In genomic region chr5:103972801-103973200, GRCm38 (mm10) we compare ENCODE assay signal across 14 mouse cellular contexts. TPM values are rescaled to one million over a fixed set of nuclear protein-coding genes. Genes with fewer than 3 reads are reported as not detected.
DNase-seq lines count a peak whose midpoint lies in the region; ATAC-seq and TF ChIP-seq lines count a peak whose summit lies in the region.
"Had no signal": no experiment of that assay in that cellular context is flagged by ENCODE, and none has a peak within 500 bp of the region (broad histone marks: within the 10 kb centered on the region; RNA-seq: fewer than 3 reads in every experiment).

No protein-coding gene starts in this region.

- H3K4me1 ChIP-seq in kidney, postnatal 0 days (replicated peaks; ENCODE audit: insufficient read depth, low read length) = no peaks in the 10 kb centered on the region
- peaks cover 2% of the 10 kb centered on the region; the same call in 1 of the 2 replicates for H3K4me1 ChIP-seq in bone marrow, adult 2 months (ENCODE audit: control insufficient read depth, insufficient read depth, low read length)
- H3K4me1 ChIP-seq in heart, embryonic 15.5 days (replicated peaks) = peaks cover 3% of the 10 kb centered on the region
- H3K4me1 ChIP-seq: forebrain, embryonic 13.5 days; hindbrain, embryonic 15.5 days; midbrain, embryonic 10.5 days; neural tube, embryonic 15.5 days had no signal

- TF ChIP-seq POLR2A in bone marrow, adult 2 months (IDR thresholded peaks at IDR 0.05; ENCODE audit: borderline replicate concordance, control insufficient read depth, low read depth, low read length) = no peak

- no peaks in the 10 kb centered on the region for H3K27me3 ChIP-seq in kidney, postnatal 0 days (ENCODE audit: insufficient read depth, low read length)
- no peaks in the 10 kb centered on the region for H3K27me3 ChIP-seq in heart, embryonic 15.5 days
- H3K27me3 ChIP-seq: forebrain, embryonic 13.5 days; hindbrain, embryonic 15.5 days; neural tube, embryonic 15.5 days had no signal

- DNase-seq in kidney, postnatal 0 days (ENCODE audit: low spot score) = no peak
- no peak for DNase-seq in kidney, postnatal 14 days
- DNase-seq in left cerebral cortex, adult 2 months (ENCODE audit: extremely low spot score in 1 of 2, low spot score in 2 of 2) = no peak
- no peak for DNase-seq in cerebellum, adult 11-12 months
- no peak for DNase-seq in adrenal gland, postnatal 14 days
- DNase-seq: adrenal gland, postnatal 25 days; cerebellum, postnatal 36 days had no signal

- WGBS in kidney, postnatal 0 days = 61% methylated on average over 13 of the region's 13 CpGs
- WGBS in bone marrow, adult 2 months = 9% methylated on average over 13 of the region's 13 CpGs
- 56% methylated on average over 13 of the region's 13 CpGs for WGBS in heart, embryonic 15.5 days

- no peak overlapping the region for H3K9ac ChIP-seq in kidney, postnatal 0 days (ENCODE audit: low read depth, low read length)
- H3K9ac ChIP-seq in heart, embryonic 15.5 days = no peak overlapping the region
- H3K9ac ChIP-seq: forebrain, embryonic 13.5 days; hindbrain, embryonic 15.5 days; neural tube, embryonic 15.5 days had no signal

- no peak for ATAC-seq in kidney, postnatal 0 days (replicated peaks; ENCODE audit: low FRiP score, low read depth)
- no peak for ATAC-seq in heart, embryonic 15.5 days (replicated peaks; ENCODE audit: insufficient number of reproducible peaks, insufficient read depth, low FRiP score, low read depth)
- peak; percentile 35 for ATAC-seq in megakaryocyte progenitor cell, adult 5-6 weeks (replicated peaks; ENCODE audit: poor library complexity)
- ATAC-seq: forebrain, embryonic 13.5 days had no signal

- H3K4me2 ChIP-seq in kidney, postnatal 0 days (ENCODE audit: low read length) = peak overlapping the region; percentile 47
- peak overlapping the region; percentile 54 for H3K4me2 ChIP-seq in heart, embryonic 15.5 days
- H3K4me2 ChIP-seq: forebrain, embryonic 13.5 days; hindbrain, embryonic 15.5 days had no signal

- no peak overlapping the region for H3K27ac ChIP-seq in kidney, postnatal 0 days
- no peak overlapping the region for H3K27ac ChIP-seq in bone marrow, adult 2 months (ENCODE audit: control insufficient read depth, insufficient read depth, low read depth, low read length, poor library complexity)
- H3K27ac ChIP-seq in heart, embryonic 15.5 days = no peak overlapping the region
- no peak overlapping the region for H3K27ac ChIP-seq in left cerebral cortex, adult 2 months
- H3K27ac ChIP-seq: forebrain, embryonic 13.5 days; hindbrain, embryonic 15.5 days; midbrain, embryonic 10.5 days; neural tube, embryonic 15.5 days had no signal

- intact Hi-C loops in left cerebral cortex, adult 2 months (cut with DNase I) = no loop called here

- no peaks in the 10 kb centered on the region for H3K9me3 ChIP-seq in kidney, postnatal 0 days (replicated peaks; ENCODE audit: low read length)
- no peaks in the 10 kb centered on the region for H3K9me3 ChIP-seq in heart, embryonic 15.5 days (replicated peaks)
- H3K9me3 ChIP-seq: forebrain, embryonic 13.5 days; hindbrain, embryonic 15.5 days; midbrain, embryonic 10.5 days; neural tube, embryonic 15.5 days had no signal

- no peaks in the 10 kb centered on the region for H3K36me3 ChIP-seq in kidney, postnatal 0 days (ENCODE audit: insufficient read depth, low read length)
- H3K36me3 ChIP-seq in heart, embryonic 15.5 days = no peaks in the 10 kb centered on the region
- H3K36me3 ChIP-seq: hindbrain, embryonic 15.5 days; midbrain, embryonic 10.5 days; neural tube, embryonic 15.5 days had no signal

- H3K4me3 ChIP-seq in kidney, postnatal 0 days (replicated peaks; ENCODE audit: low read depth, low read length) = 0 out of 2 replicates have a peak overlapping the region, but pooled peaks have one; percentile 4
- H3K4me3 ChIP-seq in bone marrow, adult 2 months (replicated peaks; ENCODE audit: control insufficient read depth, low read depth, low read length) = peak overlapping the region; percentile 19
- H3K4me3 ChIP-seq in heart, embryonic 15.5 days = peak overlapping the region; percentile 31
- no peak overlapping the region for H3K4me3 ChIP-seq in left cerebral cortex, adult 2 months
- H3K4me3 ChIP-seq: forebrain, embryonic 13.5 days; hindbrain, embryonic 15.5 days; midbrain, embryonic 10.5 days; neural tube, embryonic 15.5 days had no signal

- TF ChIP-seq CTCF in kidney, postnatal 0 days (IDR thresholded peaks at IDR 0.05; ENCODE audit: low read depth) = no peak
- TF ChIP-seq CTCF in bone marrow, adult 2 months (IDR thresholded peaks at IDR 0.05; ENCODE audit: control insufficient read depth, insufficient read depth, low read length) = no peak
- TF ChIP-seq CTCF in left cerebral cortex, adult 2 months (IDR thresholded peaks at IDR 0.05) = no peak

RNA-seq across cellular contexts. Expression of gene Hsd17b13, which starts 4.4 kb away (rescaled TPM):
- 0.13 and 0.24 TPM in 2 replicates for polyA plus RNA-seq in kidney, postnatal 0 days (2015; fragmentation: Nextera tagmentation; extraction: Ambion mirVana)
- polyA plus RNA-seq in bone marrow, adult 2 months (2011; ENCODE audit: insufficient read depth, insufficient read length, low replicate concordance, missing spikeins) = not detected in 2 replicates
- 0.38 TPM in 1 of 2 replicates, not detected in the other for polyA plus RNA-seq in heart, embryonic 15.5 days (2015; fragmentation: Nextera tagmentation; extraction: Ambion mirVana)
- not detected in 2 replicates for total RNA-seq in megakaryocyte progenitor cell, adult 5-6 weeks (2015)
- total RNA-seq in megakaryocyte progenitor cell, adult 5-6 weeks (2017) = 0.12 TPM in 1 of 2 replicates, not detected in the other
- under 1 TPM in 1 of 2 experiments, not detected in 1; 0.42 TPM for total RNA-seq in left cerebral cortex, adult 2 months (2021)
- 3.9 and 81.6 TPM in 2 replicates for total RNA-seq in adrenal gland, postnatal 14 days (2021)
- total RNA-seq: adrenal gland, postnatal 25 days had no signal
- polyA plus RNA-seq: forebrain, embryonic 13.5 days; hindbrain, embryonic 15.5 days; midbrain, embryonic 10.5 days; neural tube, embryonic 15.5 days had no signal

RNA-seq across cellular contexts. Expression of gene Hsd17b11, which starts 48.9 kb away (rescaled TPM):
- 12.3 and 12.4 TPM in 2 replicates for polyA plus RNA-seq in kidney, postnatal 0 days (2015; fragmentation: Nextera tagmentation; extraction: Ambion mirVana)
- 13.6 and 36.5 TPM in 2 replicates for polyA plus RNA-seq in bone marrow, adult 2 months (2011; ENCODE audit: insufficient read depth, insufficient read length, low replicate concordance, missing spikeins)
- 3.5 and 4.1 TPM in 2 replicates for polyA plus RNA-seq in heart, embryonic 15.5 days (2015; fragmentation: Nextera tagmentation; extraction: Ambion mirVana)
- 76.9 and 81.8 TPM in 2 replicates for total RNA-seq in megakaryocyte progenitor cell, adult 5-6 weeks (2015)
- total RNA-seq in megakaryocyte progenitor cell, adult 5-6 weeks (2017) = 90.0 and 93.6 TPM in 2 replicates
- 10 to 100 TPM; 42.3 to 42.7 TPM for total RNA-seq in left cerebral cortex, adult 2 months (2021)
- total RNA-seq in adrenal gland, postnatal 14 days (2021) = 51.0 and 60.5 TPM in 2 replicates
